Mouse (Mus musculus): ENCODE results near the gene Pnpla5.

DNA sequence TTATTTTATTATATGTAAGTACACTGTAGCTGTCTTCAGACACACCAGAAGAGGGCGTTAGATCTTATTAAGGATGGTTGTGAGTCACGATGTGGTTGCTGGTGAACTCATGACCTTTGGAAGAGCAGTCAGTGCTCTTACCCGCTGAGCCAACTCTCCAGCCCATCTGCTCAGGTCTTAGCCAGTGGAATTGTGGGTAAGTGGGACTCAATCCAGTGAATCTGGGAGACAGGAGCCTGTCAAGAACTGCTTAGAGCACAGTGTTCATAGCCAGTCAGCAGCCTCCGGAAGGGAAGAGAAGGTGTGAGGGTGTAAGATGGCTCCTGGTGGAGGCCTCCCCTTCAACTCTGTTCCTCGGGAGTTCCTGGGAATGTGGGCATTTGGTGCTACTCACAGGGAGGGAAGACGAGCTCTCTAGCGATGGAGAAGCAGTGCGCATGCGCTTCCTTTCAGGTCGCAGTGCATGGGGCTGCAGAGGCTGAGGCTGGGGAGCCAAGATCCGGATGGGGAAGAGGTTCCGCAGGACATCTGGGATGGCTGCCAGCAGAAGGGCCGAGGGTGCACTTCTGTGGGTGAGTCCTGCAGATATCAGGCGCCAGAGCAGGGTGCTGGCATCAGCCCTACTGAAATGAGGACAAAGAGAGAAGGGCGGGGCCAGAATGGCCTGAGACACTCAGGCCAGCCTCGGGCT is 8.3 kb upstream of the Pnpla5 start:
- no peak for TF ChIP-seq ELF1 (IDR thresholded peaks at IDR 0.05; ENCODE audit: low read depth, low read length)
- no peak for TF ChIP-seq POLR2A (IDR thresholded peaks at IDR 0.05; ENCODE audit: low read depth, low read length)
- no peak for TF ChIP-seq KAT2A (IDR thresholded peaks at IDR 0.05; ENCODE audit: insufficient replicate concordance, low read length)
- no peak for TF ChIP-seq TCF12 (IDR thresholded peaks at IDR 0.05; ENCODE audit: low read depth, low read length)
- no peak for TF ChIP-seq SMC3 (IDR thresholded peaks at IDR 0.05; ENCODE audit: low read depth, low read length)
- TF ChIP-seq CTCF (conservative IDR thresholded peaks at IDR 0.05 in 1 of 2, IDR thresholded peaks at IDR 0.05 in 1 of 2; ENCODE audit: low read depth in 2 of 2, low read length in 2 of 2) = no peak
- no peak for TF ChIP-seq SIN3A (IDR thresholded peaks at IDR 0.05; ENCODE audit: low read length)
- no peak for TF ChIP-seq USF2 (conservative IDR thresholded peaks at IDR 0.05; ENCODE audit: low read depth, low read length)
- no peak for TF ChIP-seq ZC3H11A (IDR thresholded peaks at IDR 0.05; ENCODE audit: low read depth, low read length)
- TF ChIP-seq GABPA (IDR thresholded peaks at IDR 0.05; ENCODE audit: insufficient replicate concordance, low read depth, low read length) = no peak
- no peak for TF ChIP-seq RAD21 (IDR thresholded peaks at IDR 0.05; ENCODE audit: low read depth, low read length)
- no peak for TF ChIP-seq EP300 (IDR thresholded peaks at IDR 0.05; ENCODE audit: low read length)
